Mouse (Mus musculus) liver, adult 10 weeks (tissue): Measurements from ENCODE around the gene 4930568D16Rik. TPM values are rescaled to one million over a fixed set of nuclear protein-coding genes. Genes with fewer than 3 reads are reported as not detected.

Experiments
- polyA plus RNA-seq: library from polyadenylated mRNA; stranded (reverse); fragments of 350-450 nt; fragmentation: Illumina TruSeq; extraction: RNeasy Lipid Tissue Mini Kit (QIAGEN cat#74804); gene quantifications from one replicate; pipeline ENCODE4 v1.2.3, GENCODE M21; 2014; ENCODE audit warnings: low read depth, low replicate concordance

4930568D16Rik gene
- polyA plus RNA-seq = not detected

GRCm38 (mm10) chr2:35367629-35368028, at the start of gene 4930568D16Rik:
4930568D16Rik (minus strand) TSS chr2:35367729.

GRCm38 (mm10) chr2:35397096-35397495, 29.6 kb upstream of the 4930568D16Rik start, which contains the start of gene 4930402F06Rik:
4930402F06Rik (minus strand) TSS chr2:35397175.

GRCm38 (mm10) chr2:35336388-35337280, 30.9 kb downstream of the 4930568D16Rik start, which contains the start of gene Stom:
Stom (minus strand) TSS chr2:35336976.

Other genes with a start within 250 kb of the 4930568D16Rik start
- 254 TPM for gene Rab14, start 166.6 kb downstream of the 4930568D16Rik start, polyA plus RNA-seq
- 1.6 TPM for gene Gsn, start 111.3 kb downstream of the 4930568D16Rik start, polyA plus RNA-seq
- 49.1 TPM for gene Stom, start 30.8 kb downstream of the 4930568D16Rik start, polyA plus RNA-seq
- not detected for gene 4930402F06Rik, start 29.4 kb upstream of the 4930568D16Rik start, polyA plus RNA-seq
- 3.5 TPM for gene Ggta1, start 95.5 kb upstream of the 4930568D16Rik start, polyA plus RNA-seq
- gene Dab2ip, start 190.5 kb upstream of the 4930568D16Rik start, polyA plus RNA-seq = 0.79 TPM